19 mouse cellular contexts compared by ENCODE assay signal in genomic region chr15:101210998-101211613, GRCm38 (mm10). TPM values are rescaled to one million over a fixed set of nuclear protein-coding genes. Genes with fewer than 3 reads are reported as not detected.
DNase-seq lines count a peak whose midpoint lies in the region; ATAC-seq and TF ChIP-seq lines count a peak whose summit lies in the region.
"Had no signal": no experiment of that assay in that cellular context is flagged by ENCODE, and none has a peak within 500 bp of the region (broad histone marks: within the 10 kb centered on the region; RNA-seq: fewer than 3 reads in every experiment).

No protein-coding gene starts in this region.

- no peaks in the 10 kb centered on the region for H3K27me3 ChIP-seq in intestine, embryonic 16.5 days (replicated peaks; ENCODE audit: control insufficient read depth, insufficient read depth, low read length)
- no peaks in the 10 kb centered on the region for H3K27me3 ChIP-seq in intestine, embryonic 15.5 days (replicated peaks)
- H3K27me3 ChIP-seq in lung, embryonic 15.5 days = no peaks in the 10 kb centered on the region
- H3K27me3 ChIP-seq in stomach, postnatal 0 days (ENCODE audit: control insufficient read depth, insufficient read depth, low read length) = no peaks in the 10 kb centered on the region
- H3K27me3 ChIP-seq: CH12.LX; forebrain, embryonic 13.5 days; hindbrain, embryonic 15.5 days; midbrain, embryonic 15.5 days had no signal

- no peak overlapping the region for H3K4me3 ChIP-seq in intestine, embryonic 16.5 days (ENCODE audit: low read length)
- H3K4me3 ChIP-seq in intestine, embryonic 15.5 days (replicated peaks) = no peak overlapping the region
- no peak overlapping the region for H3K4me3 ChIP-seq in lung, embryonic 15.5 days
- H3K4me3 ChIP-seq in stomach, postnatal 0 days (ENCODE audit: low read depth, low read length) = no peak overlapping the region
- H3K4me3 ChIP-seq: erythroblast, embryonic 14.5 days; forebrain, embryonic 13.5 days; heart, embryonic 10.5 days; hindbrain, embryonic 15.5 days; layer of hippocampus, adult 2 months; midbrain, embryonic 15.5 days; myocyte had no signal

- peak; percentile 33 to 43 for DNase-seq in cerebellum, postnatal 25 days
- DNase-seq in cerebellum, adult 18-20 months = no peak
- no peak for DNase-seq in lung, postnatal 14 days
- peak; percentile 67 for DNase-seq in stomach, postnatal 0 days (ENCODE audit: low spot score)
- DNase-seq in spleen, adult 12 weeks (ENCODE audit: low spot score) = no peak
- DNase-seq: gastrocnemius, postnatal 25 days; layer of hippocampus, postnatal 36 days; lung, adult 18-20 months had no signal

- 0 out of 2 replicates have a peak, but pooled peaks have one; percentile 9 for ATAC-seq in intestine, embryonic 16.5 days
- no peak for ATAC-seq in intestine, embryonic 15.5 days
- ATAC-seq in lung, embryonic 15.5 days (ENCODE audit: borderline replicate concordance, extremely low read depth, low FRiP score, low TSS enrichment) = peak; percentile 33; the same call in 1 of the 2 replicates
- ATAC-seq in stomach, postnatal 0 days (ENCODE audit: low FRiP score, low TSS enrichment) = peak; percentile 67
- ATAC-seq: midbrain, embryonic 15.5 days had no signal

- 83% methylated on average over 14 of the region's 14 CpGs for WGBS in intestine, embryonic 16.5 days
- WGBS in intestine, embryonic 15.5 days = 90% methylated on average over 14 of the region's 14 CpGs
- WGBS in lung, embryonic 15.5 days = 84% methylated on average over 14 of the region's 14 CpGs
- 75% methylated on average over 14 of the region's 14 CpGs for WGBS in stomach, postnatal 0 days

- no peak overlapping the region for H3K27ac ChIP-seq in intestine, embryonic 16.5 days (ENCODE audit: low read length)
- no peak overlapping the region for H3K27ac ChIP-seq in intestine, embryonic 15.5 days
- H3K27ac ChIP-seq in lung, embryonic 15.5 days = no peak overlapping the region
- H3K27ac ChIP-seq in stomach, postnatal 0 days (replicated peaks) = no peak overlapping the region
- H3K27ac ChIP-seq: forebrain, embryonic 13.5 days; heart, embryonic 10.5 days; hindbrain, embryonic 15.5 days; layer of hippocampus, adult 2 months; midbrain, embryonic 15.5 days had no signal

- no peak overlapping the region for H3K4me2 ChIP-seq in intestine, embryonic 16.5 days (ENCODE audit: low read depth, low read length)
- H3K4me2 ChIP-seq in intestine, embryonic 15.5 days (replicated peaks) = no peak overlapping the region
- H3K4me2 ChIP-seq in lung, embryonic 15.5 days = no peak overlapping the region
- no peak overlapping the region for H3K4me2 ChIP-seq in stomach, postnatal 0 days (replicated peaks; ENCODE audit: low read depth)
- H3K4me2 ChIP-seq: forebrain, embryonic 13.5 days; hindbrain, embryonic 15.5 days; midbrain, embryonic 15.5 days had no signal

- peaks cover 14% of the 10 kb centered on the region; the same call in 1 of the 2 replicates for H3K36me3 ChIP-seq in intestine, embryonic 16.5 days (ENCODE audit: control insufficient read depth, insufficient read depth, low read length)
- H3K36me3 ChIP-seq in intestine, embryonic 15.5 days = peaks cover 54% of the 10 kb centered on the region
- H3K36me3 ChIP-seq in lung, embryonic 15.5 days = peaks cover 55% of the 10 kb centered on the region
- H3K36me3 ChIP-seq in stomach, postnatal 0 days (ENCODE audit: control insufficient read depth, insufficient read depth, low read length) = peaks cover 13% of the 10 kb centered on the region

- TF ChIP-seq EP300 in stomach, postnatal 0 days (optimal IDR thresholded peaks at IDR 0.05) = no peak

- H3K9me3 ChIP-seq in intestine, embryonic 16.5 days (ENCODE audit: control insufficient read depth, low read length) = no peaks in the 10 kb centered on the region
- no peaks in the 10 kb centered on the region for H3K9me3 ChIP-seq in intestine, embryonic 15.5 days
- H3K9me3 ChIP-seq in lung, embryonic 15.5 days = no peaks in the 10 kb centered on the region
- H3K9me3 ChIP-seq in stomach, postnatal 0 days (ENCODE audit: control insufficient read depth, low read length) = no peaks in the 10 kb centered on the region
- H3K9me3 ChIP-seq: forebrain, embryonic 13.5 days; heart, embryonic 10.5 days; hindbrain, embryonic 15.5 days; midbrain, embryonic 15.5 days had no signal

- H3K4me1 ChIP-seq in intestine, embryonic 16.5 days (ENCODE audit: control insufficient read depth, insufficient read depth, low read length) = no peaks in the 10 kb centered on the region
- H3K4me1 ChIP-seq in intestine, embryonic 15.5 days (replicated peaks) = 0 out of 2 replicates have a peak, but pooled peaks cover 3% of the 10 kb centered on the region
- H3K4me1 ChIP-seq in lung, embryonic 15.5 days = no peaks in the 10 kb centered on the region
- H3K4me1 ChIP-seq in stomach, postnatal 0 days (replicated peaks; ENCODE audit: control insufficient read depth, insufficient read depth) = no peaks in the 10 kb centered on the region
- H3K4me1 ChIP-seq: forebrain, embryonic 13.5 days; hindbrain, embryonic 15.5 days; midbrain, embryonic 15.5 days had no signal

- TF ChIP-seq CTCF in stomach, postnatal 0 days (IDR thresholded peaks at IDR 0.05; ENCODE audit: low read depth) = no peak

- no peak overlapping the region for H3K9ac ChIP-seq in intestine, embryonic 16.5 days (ENCODE audit: low read depth, low read length)
- H3K9ac ChIP-seq in intestine, embryonic 15.5 days = no peak overlapping the region
- H3K9ac ChIP-seq in lung, embryonic 15.5 days = no peak overlapping the region
- H3K9ac ChIP-seq in stomach, postnatal 0 days (ENCODE audit: low read length) = no peak overlapping the region
- H3K9ac ChIP-seq: forebrain, embryonic 13.5 days; hindbrain, embryonic 15.5 days; midbrain, embryonic 15.5 days had no signal

RNA-seq across cellular contexts. Expression of gene Grasp, which starts 12.9 kb away (rescaled TPM):
- 2.3 and 2.8 TPM in 2 replicates for polyA plus RNA-seq in intestine, embryonic 16.5 days (2015; fragmentation: Nextera tagmentation; extraction: Ambion mirVana)
- polyA plus RNA-seq in intestine, embryonic 15.5 days (2015; fragmentation: Nextera tagmentation; extraction: Ambion mirVana) = 3.9 and 4.8 TPM in 2 replicates
- 6.9 and 7.9 TPM in 2 replicates for polyA plus RNA-seq in lung, embryonic 15.5 days (2015; fragmentation: Nextera tagmentation; extraction: Ambion mirVana)
- 2.0 TPM in 2 replicates for polyA plus RNA-seq in stomach, postnatal 0 days (2015; fragmentation: Nextera tagmentation; extraction: Ambion mirVana)

RNA-seq across cellular contexts. Expression of gene Acvr1b, which starts 37.2 kb away (rescaled TPM):
- 10.4 and 11.0 TPM in 2 replicates for polyA plus RNA-seq in intestine, embryonic 16.5 days (2015; fragmentation: Nextera tagmentation; extraction: Ambion mirVana)
- 9.1 and 9.3 TPM in 2 replicates for polyA plus RNA-seq in intestine, embryonic 15.5 days (2015; fragmentation: Nextera tagmentation; extraction: Ambion mirVana)
- polyA plus RNA-seq in lung, embryonic 15.5 days (2015; fragmentation: Nextera tagmentation; extraction: Ambion mirVana) = 5.9 and 6.0 TPM in 2 replicates
- 6.9 and 8.1 TPM in 2 replicates for polyA plus RNA-seq in stomach, postnatal 0 days (2015; fragmentation: Nextera tagmentation; extraction: Ambion mirVana)

RNA-seq across cellular contexts. Expression of gene Nr4a1, which starts 43.0 kb away (rescaled TPM):
- 8.6 and 10.0 TPM in 2 replicates for polyA plus RNA-seq in intestine, embryonic 16.5 days (2015; fragmentation: Nextera tagmentation; extraction: Ambion mirVana)
- polyA plus RNA-seq in intestine, embryonic 15.5 days (2015; fragmentation: Nextera tagmentation; extraction: Ambion mirVana) = 7.9 and 8.9 TPM in 2 replicates
- polyA plus RNA-seq in lung, embryonic 15.5 days (2015; fragmentation: Nextera tagmentation; extraction: Ambion mirVana) = 9.2 and 9.9 TPM in 2 replicates
- 9.4 and 17.1 TPM in 2 replicates for polyA plus RNA-seq in stomach, postnatal 0 days (2015; fragmentation: Nextera tagmentation; extraction: Ambion mirVana)

Comparison
In these comparisons a context has a peak if more than half of its experiments do, and no peak if none do; other contexts are left out.
1. DNase-seq: peak in cerebellum, postnatal 25 days (2 of 2) and stomach, postnatal 0 days (single experiment); none in cerebellum, adult 18-20 months (0 of 2), lung, postnatal 14 days (single experiment) and spleen, adult 12 weeks (single experiment).